ENCODE assay signal across 8 mouse cellular contexts in the genomic region with DNA sequence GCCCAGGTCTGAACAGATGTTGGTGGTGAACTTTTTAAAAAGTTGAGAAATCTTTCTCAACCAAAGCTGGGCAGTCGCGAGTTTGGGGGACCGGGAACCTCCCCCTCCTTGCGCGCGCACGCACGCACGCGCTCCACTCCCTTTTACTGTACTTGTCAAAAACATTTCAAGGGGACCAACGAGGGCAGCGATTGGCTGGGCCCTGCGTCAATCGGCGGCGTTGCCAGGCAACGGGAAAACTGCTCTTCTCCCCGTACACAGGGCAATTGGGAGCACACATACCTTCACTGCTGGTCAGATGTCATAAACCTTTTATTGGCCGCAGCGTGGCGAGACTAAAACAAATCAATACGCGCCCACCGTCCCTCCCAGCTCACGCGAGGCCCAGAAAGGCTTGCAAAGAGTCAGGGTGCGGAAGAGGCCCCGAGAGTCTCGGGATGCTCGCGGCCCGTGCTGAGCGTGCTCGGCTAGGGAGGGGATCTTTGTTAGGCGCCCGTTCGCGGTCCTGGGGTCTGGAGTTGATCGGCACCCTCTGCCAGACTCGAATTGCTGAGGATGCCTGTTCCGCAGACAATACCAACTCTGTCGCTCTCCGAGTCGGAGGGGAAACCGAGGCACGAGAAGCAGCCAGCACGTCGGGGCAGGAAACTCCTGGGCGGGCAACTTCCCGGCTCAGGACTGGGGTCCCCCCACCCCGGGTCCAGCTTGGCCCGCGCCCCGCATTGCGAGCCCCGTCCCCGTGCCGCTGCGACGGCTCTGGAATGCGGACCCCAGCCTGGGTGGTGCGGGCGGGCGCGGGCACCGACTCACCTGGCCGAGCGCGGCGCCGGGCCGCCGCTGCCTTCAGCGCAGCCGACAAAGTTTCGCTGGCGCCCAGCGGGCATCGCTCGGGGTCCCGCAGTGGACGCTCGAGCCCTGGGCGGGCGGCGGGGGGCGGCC.
DNase-seq lines count a peak whose midpoint lies in the region; ATAC-seq lines count a peak whose summit lies in the region.

No protein-coding gene starts in this region.

- peak overlapping the region; percentile 84 for H3K9ac ChIP-seq in hindbrain, embryonic 14.5 days

- H3K27ac ChIP-seq in hindbrain, embryonic 14.5 days: peak overlapping the region; percentile 88

- no peaks in the 10 kb centered on the region for H3K9me3 ChIP-seq in hindbrain, embryonic 14.5 days (ENCODE audit: control insufficient read depth, low read length)

- H3K4me2 ChIP-seq in hindbrain, embryonic 14.5 days (replicated peaks): peak overlapping the region; percentile 67

- peak; percentile 99 for DNase-seq in R1 (ENCODE audit: low read depth, low spot score)
- DNase-seq in cerebellum, postnatal 25 days: peak; percentile 100
- DNase-seq in frontal cortex, postnatal 25 days (ENCODE audit: low spot score in 2 of 2): peak; percentile 99 to 100
- DNase-seq in hindbrain, embryonic 14.5 days (ENCODE audit: low spot score): peak; percentile 98
- peak; percentile 99 for DNase-seq in layer of hippocampus, postnatal 36 days
- peak; percentile 100 for DNase-seq in lung, postnatal 36 days
- DNase-seq in retina, postnatal 1 day: peak; percentile 98
- DNase-seq in urinary bladder, adult 18-20 months (ENCODE audit: low spot score in 2 of 2): peak; percentile 100

- WGBS in hindbrain, embryonic 14.5 days: under 1% methylated on average over 67 of the region's 87 CpGs

- H3K36me3 ChIP-seq in hindbrain, embryonic 14.5 days (replicated peaks; ENCODE audit: control insufficient read depth, insufficient read depth): peaks cover 9% of the 10 kb centered on the region; the same call in 1 of the 2 replicates

- peaks cover 9% of the 10 kb centered on the region for H3K4me1 ChIP-seq in hindbrain, embryonic 14.5 days (replicated peaks; ENCODE audit: control insufficient read depth, insufficient read depth, low read length)

- H3K27me3 ChIP-seq in hindbrain, embryonic 14.5 days (ENCODE audit: control insufficient read depth, insufficient read depth, low read length): no peaks in the 10 kb centered on the region

- peak; percentile 93 for ATAC-seq in hindbrain, embryonic 14.5 days (ENCODE audit: low FRiP score)

- H3K4me3 ChIP-seq in hindbrain, embryonic 14.5 days (replicated peaks; ENCODE audit: low read length): peak overlapping the region; percentile 95

Comparison
In these comparisons a context has a peak if more than half of its experiments do, and no peak if none do; other contexts are left out.
1. Peak in every context shown above with its lines: DNase-seq, ATAC-seq, H3K4me3 ChIP-seq and H3K27ac ChIP-seq.